Mouse (Mus musculus) bone marrow, adult 2 months (tissue): Measurements from ENCODE around the gene Sdsl.

ENCODE experiments used
- CTCF ChIP-seq: fragments of 200-500 bp; IDR thresholded peaks from 2 replicates; pipeline ENCODE4 v1.5.1; 2011; ENCODE audit warnings: low read length, control low read depth; ENCODE audit not compliant: control insufficient read depth, insufficient read depth
- POLR2A ChIP-seq: fragments of 200-500 bp; IDR thresholded peaks from 2 replicates; pipeline ENCODE4 v1.6.1; 2011; ENCODE audit warnings: low read depth, mild to moderate bottlenecking, control low read depth, low read length, borderline replicate concordance; ENCODE audit not compliant: control insufficient read depth

GRCm38 (mm10) chr5:120426572-120426971, 46.0 kb downstream of the Sdsl start:
- TF ChIP-seq CTCF (no peak), POLR2A (no peak)
